Mouse (Mus musculus): ENCODE data around the gene Negr1. TPM values are rescaled to one million over a fixed set of nuclear protein-coding genes. Genes with fewer than 3 reads are reported as not detected.

Negr1 gene
- total and polyA plus RNA-seq, 3 experiments = not detected

- Histone ChIP-seq H3K4me2 (ENCODE audit: insufficient read depth, low read depth, poor library complexity, severe bottlenecking) (no peak overlapping the region), H3K9ac (ENCODE audit: insufficient read depth, low read depth) (no peak overlapping the region), H3K9me3 (replicated peaks; ENCODE audit: low read length) (peaks cover 5% of the 10 kb centered on the region), H3K27ac (ENCODE audit: insufficient read depth, low read depth) (no peak overlapping the region), H3K36me3 (replicated peaks in 1 of 2; ENCODE audit: control insufficient read depth in 1 of 2, insufficient read depth in 1 of 2, low read length in 1 of 2) (no peaks in the 10 kb centered on the region), H3K4me3 (replicated peaks in 1 of 3; ENCODE audit: low read depth in 2 of 3, low read length in 2 of 3, poor library complexity in 1 of 3) (no peak overlapping the region), H3K27me3 (replicated peaks) (no peaks in the 10 kb centered on the region), H3K79me2 (replicated peaks; ENCODE audit: control insufficient read depth, extremely low read depth, insufficient read depth, poor library complexity, severe bottlenecking) (no peaks in the 10 kb centered on the region), H3K4me1 (ENCODE audit: control insufficient read depth in 1 of 2, insufficient read depth in 2 of 2) (no peaks in the 10 kb centered on the region)
- TF ChIP-seq TBP (conservative IDR thresholded peaks at IDR 0.05; ENCODE audit: low read depth, low read length) = no peak
- TF ChIP-seq RAD21 (IDR thresholded peaks at IDR 0.05; ENCODE audit: low read depth, low read length) = no peak
- no peak for TF ChIP-seq CHD1 (IDR thresholded peaks at IDR 0.05; ENCODE audit: low read depth, low read length)
- TF ChIP-seq E2F4 (IDR thresholded peaks at IDR 0.05; ENCODE audit: insufficient replicate concordance, low read depth, low read length) = no peak
- TF ChIP-seq MAFK (IDR thresholded peaks at IDR 0.05; ENCODE audit: insufficient replicate concordance, low read length) = no peak
- TF ChIP-seq MEF2A (IDR thresholded peaks at IDR 0.05; ENCODE audit: borderline replicate concordance, low read depth, low read length) = no peak
- no peak for TF ChIP-seq PAX5 (IDR thresholded peaks at IDR 0.05; ENCODE audit: low read length)
- no peak for TF ChIP-seq TCF12 (IDR thresholded peaks at IDR 0.05; ENCODE audit: low read depth, low read length)
- no peak for TF ChIP-seq CTCF (conservative IDR thresholded peaks at IDR 0.05 in 1 of 2, IDR thresholded peaks at IDR 0.05 in 1 of 2; ENCODE audit: low read depth in 2 of 2, low read length in 2 of 2)
- no peak for DNase-seq (ENCODE audit: extremely low read depth)
- dilution Hi-C loops (cut with MboI; ENCODE audit: extremely low pct_ligation_motif_present, extremely low pct_unique_long_range_greater_than_20kb, low sequenced_read_pairs) = no loop called here
- in situ Hi-C loops (cut with MboI; ENCODE audit: low pct_ligation_motif_present, low pct_unique_long_range_greater_than_20kb, low sequenced_read_pairs) = no loop called here
Observed at GRCm38 (mm10) chr3:156934778-156935290, 373.2 kb downstream of the Negr1 start.

DNA sequence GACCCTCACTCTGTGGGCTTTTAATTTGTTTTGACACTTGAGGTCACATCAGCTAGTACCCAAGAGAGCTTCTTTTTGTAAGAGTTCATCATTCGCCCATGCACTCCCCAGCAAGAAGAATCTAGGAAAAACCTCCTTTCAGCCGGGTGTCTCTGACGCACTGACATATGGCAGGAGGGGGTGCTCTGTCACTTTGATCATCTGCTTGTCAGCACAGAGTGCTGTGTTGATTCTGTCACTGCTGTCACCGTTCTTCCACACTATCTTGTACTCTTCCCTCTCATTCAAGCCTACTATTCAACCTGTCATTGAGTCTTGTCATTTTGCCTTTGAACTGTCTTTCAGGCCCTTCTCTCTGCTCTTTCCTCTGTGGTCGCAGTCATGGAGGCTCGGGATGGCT lies 385.8 kb downstream of the Negr1 start:
- TF ChIP-seq GABPA (IDR thresholded peaks at IDR 0.05; ENCODE audit: insufficient replicate concordance, low read depth, low read length) (no peak), ELF1 (IDR thresholded peaks at IDR 0.05; ENCODE audit: low read depth, low read length) (no peak), MAX (IDR thresholded peaks at IDR 0.05; ENCODE audit: low read length) (no peak), CTCF (conservative IDR thresholded peaks at IDR 0.05 in 1 of 2, IDR thresholded peaks at IDR 0.05 in 1 of 2; ENCODE audit: low read depth in 2 of 2, low read length in 2 of 2) (no peak), RCOR1 (conservative IDR thresholded peaks at IDR 0.05; ENCODE audit: low read depth, low read length) (no peak), ZC3H11A (IDR thresholded peaks at IDR 0.05; ENCODE audit: low read depth, low read length) (no peak)
- Histone ChIP-seq H3K4me2 (ENCODE audit: insufficient read depth, low read depth, poor library complexity, severe bottlenecking) (no peak overlapping the region), H3K27me3 (replicated peaks) (no peaks in the 10 kb centered on the region), H3K36me3 (replicated peaks in 1 of 2; ENCODE audit: control insufficient read depth in 1 of 2, insufficient read depth in 1 of 2, low read length in 1 of 2) (no peaks in the 10 kb centered on the region), H3K27ac (ENCODE audit: insufficient read depth, low read depth) (no peak overlapping the region), H3K9ac (ENCODE audit: insufficient read depth, low read depth) (no peak overlapping the region), H3K4me1 (ENCODE audit: control insufficient read depth in 1 of 2, insufficient read depth in 2 of 2) (peaks cover 3 to 4% of the 10 kb centered on the region in 2 experiments; a peak in 1 of 4 replicates), H3K4me3 (replicated peaks in 1 of 3; ENCODE audit: low read depth in 2 of 3, low read length in 2 of 3, poor library complexity in 1 of 3) (no peak overlapping the region), H3K79me2 (replicated peaks; ENCODE audit: control insufficient read depth, extremely low read depth, insufficient read depth, poor library complexity, severe bottlenecking) (no peaks in the 10 kb centered on the region), H3K9me3 (replicated peaks; ENCODE audit: low read length) (peaks cover 19% of the 10 kb centered on the region)
- dilution Hi-C loops (cut with MboI; ENCODE audit: extremely low pct_ligation_motif_present, extremely low pct_unique_long_range_greater_than_20kb, low sequenced_read_pairs) = no loop called here
- in situ Hi-C loops (cut with MboI; ENCODE audit: low pct_ligation_motif_present, low pct_unique_long_range_greater_than_20kb, low sequenced_read_pairs) = no loop called here
- no peak for DNase-seq (ENCODE audit: extremely low read depth)
